Mouse (Mus musculus) NIH3T3 (cell line): Measurements from ENCODE around the gene Rgs2.

Source experiments
- DNase-seq: peaks from one replicate; pipeline ENCODE4 v3.0.0-alpha.2; 2012; ENCODE audit warnings: low read depth

The Rgs2 gene

DNA sequence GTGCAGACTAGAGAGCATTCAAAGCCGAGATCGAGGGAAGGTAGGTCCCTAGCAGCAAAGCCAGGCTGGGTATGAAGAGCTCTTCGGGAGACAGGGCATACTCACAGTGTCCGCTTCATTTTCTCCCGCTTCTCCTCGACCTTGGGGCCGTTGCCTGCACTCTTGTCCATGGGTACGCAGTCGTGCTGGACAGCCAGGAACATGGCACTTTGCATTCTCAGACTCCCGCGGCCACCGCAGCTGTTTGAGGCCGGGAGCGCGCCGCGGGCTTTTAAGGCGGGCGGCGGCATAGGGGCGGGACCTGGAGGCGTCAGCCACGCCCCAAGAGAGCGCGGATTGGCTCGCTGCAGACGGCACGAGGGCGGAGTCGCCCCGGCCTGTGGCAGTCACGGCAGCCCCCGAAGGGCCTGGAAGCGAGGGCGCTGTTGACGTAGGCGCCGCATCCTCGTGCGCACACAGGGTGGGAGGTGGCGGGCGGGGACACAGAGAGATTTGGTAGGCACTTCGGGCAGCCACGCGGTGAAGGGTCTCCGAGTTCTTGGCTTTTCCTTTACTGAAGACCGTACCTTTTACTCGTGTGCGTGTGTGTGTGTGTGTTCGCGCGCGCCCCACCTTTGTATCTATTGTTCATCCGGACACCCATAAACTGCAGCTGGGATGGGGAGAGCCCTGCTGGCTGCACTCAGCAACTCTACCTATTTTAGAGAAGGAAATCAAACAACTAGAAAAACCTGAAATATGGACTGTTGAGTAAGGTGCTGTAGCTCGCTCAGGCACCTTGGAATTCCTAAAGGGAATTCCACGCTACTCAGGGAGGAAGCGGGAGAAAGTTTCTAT lies at the start of gene Rgs2:
TSS of gene Rgs2 (minus strand) at position 258 of the 837 bp plus-strand sequence.
- peak; percentile 98 for DNase-seq

DNA sequence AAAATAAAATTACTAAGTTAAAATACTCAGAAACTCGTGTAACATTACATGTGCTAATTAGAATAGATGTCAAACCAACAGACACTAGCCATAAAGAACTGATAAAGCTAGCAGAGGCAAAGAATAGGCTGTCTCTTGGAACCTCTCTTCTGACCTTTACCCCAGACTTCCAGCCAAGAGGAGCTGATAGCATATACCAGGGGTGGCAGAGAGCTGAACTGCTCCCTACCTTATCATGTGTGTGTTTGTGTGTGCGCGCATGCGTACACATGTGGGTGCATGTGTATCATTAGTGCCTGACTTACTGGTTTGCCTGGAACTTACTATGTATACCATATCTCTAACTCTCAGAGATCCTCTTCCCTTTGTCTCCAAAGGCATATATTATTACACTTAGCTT lies 49.4 kb upstream of the Rgs2 start:
- DNase-seq, result no peak

DNA sequence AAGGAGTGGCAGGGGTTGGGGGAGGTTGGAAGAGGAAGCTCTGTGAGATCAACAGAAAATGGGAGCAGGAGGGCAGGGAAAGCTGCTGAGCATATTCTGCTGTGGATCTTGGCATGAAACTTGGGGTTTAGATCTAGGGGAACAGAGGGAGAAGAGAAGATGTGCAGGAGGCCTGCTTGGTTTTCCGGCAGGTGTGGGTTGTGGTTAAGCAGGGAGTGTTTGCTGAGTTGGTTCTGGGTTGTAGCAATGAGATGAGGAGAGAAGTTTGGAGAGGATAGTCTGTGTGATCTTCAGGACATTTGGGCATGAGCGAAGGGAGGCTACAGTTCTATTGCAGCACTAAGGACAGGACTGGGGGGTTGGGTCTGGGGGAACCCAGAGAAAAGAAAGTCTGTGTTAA lies 37.9 kb upstream of the Rgs2 start:
- no peak for DNase-seq

DNA sequence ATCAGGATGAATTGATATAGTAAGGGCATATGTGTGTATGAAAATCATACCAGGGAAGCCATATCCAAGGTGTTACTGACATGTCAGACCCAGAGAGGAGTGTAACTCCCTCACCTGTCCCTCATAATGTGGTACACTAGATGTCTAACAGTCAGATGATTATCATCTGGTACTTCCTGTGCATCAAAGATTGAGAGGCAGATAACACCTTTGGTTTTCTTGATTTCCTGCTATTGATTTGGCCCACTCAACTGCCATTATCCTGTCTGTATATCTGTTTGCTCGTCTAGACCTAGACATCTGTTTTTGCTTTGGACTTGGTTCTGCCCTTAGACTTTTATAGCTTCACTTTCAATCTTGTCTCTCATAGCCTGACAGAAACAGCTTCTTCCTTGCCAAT lies 29.5 kb upstream of the Rgs2 start:
- no peak for DNase-seq

DNA sequence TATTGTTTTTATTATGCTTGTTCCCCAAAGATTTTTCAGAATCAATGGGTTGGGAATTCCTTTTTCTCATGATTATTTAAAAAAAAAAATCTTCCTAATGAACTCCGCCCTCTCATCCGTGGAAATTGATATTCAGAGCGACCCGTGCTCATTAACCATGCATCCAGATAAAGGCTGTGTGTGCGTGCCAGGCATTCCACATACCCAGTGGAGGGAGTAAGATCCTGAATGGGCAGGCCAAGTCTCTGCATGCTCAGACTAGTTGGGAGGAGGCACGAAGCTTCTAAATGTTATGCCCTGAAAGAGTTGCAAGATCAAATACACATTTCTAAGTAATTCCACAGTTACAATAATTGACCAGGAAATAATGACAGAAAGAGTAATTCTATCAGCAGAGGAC lies 26.5 kb upstream of the Rgs2 start:
- no peak for DNase-seq

DNA sequence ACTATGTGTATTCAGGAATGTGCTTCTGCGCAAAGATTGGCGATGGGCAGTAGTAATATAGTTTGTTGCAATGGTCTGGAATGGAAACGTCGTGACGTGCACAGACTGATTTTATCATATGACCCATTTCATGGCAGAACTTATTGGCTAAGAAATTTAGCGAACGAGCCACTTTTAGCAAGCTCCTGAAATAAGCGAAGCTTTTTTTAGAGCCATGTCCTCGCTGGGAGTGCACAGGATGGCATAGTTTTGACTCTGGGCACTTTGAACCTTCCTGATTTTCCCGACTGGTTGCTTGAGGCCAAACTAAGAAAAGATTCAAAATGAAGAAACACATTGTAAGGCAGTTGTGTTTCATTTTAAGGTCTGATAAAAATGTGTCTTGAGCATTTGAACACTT lies 25.7 kb upstream of the Rgs2 start:
- DNase-seq, result no peak

DNA sequence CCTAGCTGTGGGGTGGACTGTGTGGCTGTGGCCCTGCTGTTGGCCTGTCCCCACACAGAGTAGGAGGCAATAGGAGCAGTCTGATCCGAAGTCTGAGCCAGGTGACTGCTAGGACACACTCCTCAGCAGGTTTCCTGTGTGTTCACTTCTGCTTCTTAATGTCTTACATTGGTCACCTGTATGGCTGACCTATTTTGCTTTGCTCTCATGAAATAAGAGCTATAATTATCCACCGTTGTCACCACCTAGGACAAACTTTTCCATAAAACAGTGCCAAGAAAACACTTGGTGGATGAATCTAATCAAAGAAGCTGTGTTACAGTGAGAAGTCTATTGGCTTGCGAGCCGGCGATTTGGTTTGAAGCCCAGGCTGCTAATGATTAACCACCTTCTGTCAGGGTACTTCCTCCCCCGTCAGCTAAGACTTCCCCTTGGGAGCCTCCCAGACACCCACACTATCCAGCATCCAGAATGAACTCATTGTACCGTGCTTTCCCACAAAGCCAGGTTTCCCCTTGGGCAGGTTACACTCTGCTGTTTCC lies 14.5 kb upstream of the Rgs2 start:
- DNase-seq, result no peak

DNA sequence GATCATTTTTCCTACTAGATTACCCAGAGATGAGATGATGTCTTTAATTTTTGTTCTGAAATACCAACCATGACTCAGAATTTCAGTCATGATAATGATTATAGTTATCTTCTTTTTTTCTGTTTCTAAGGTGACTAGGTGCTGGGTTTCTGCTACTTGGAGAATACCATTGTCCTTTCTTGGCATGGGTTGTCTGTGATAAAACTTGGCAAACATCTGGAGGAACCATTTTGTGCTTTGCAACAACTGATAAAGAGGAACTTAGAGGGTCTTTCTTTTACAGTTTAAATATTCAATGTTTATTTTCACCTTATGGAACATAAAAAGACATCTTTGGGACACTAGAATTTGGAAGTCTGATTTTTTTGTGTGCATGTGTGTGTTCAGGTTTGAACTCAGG lies 10.0 kb upstream of the Rgs2 start:
- no peak for DNase-seq

DNA sequence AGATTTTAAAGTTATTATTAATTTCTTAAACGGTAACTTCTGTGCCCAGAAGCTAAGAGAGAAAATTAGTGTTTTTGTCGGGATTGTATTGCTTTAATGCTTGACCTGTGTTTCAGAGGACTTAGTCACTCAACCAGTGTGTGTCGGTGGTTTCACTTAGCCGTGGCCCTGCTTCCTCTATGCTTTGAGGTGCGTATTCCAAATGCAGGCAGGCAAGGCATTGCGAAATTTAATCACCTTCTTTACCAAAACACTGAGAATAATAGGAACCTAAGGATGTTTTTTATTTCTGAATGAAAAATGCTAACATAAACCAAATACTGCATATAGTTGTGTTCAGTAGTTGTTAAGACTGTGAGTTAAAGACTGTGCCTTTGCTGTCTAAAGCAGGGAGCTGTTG lies 3.4 kb upstream of the Rgs2 start:
- DNase-seq, result no peak

DNA sequence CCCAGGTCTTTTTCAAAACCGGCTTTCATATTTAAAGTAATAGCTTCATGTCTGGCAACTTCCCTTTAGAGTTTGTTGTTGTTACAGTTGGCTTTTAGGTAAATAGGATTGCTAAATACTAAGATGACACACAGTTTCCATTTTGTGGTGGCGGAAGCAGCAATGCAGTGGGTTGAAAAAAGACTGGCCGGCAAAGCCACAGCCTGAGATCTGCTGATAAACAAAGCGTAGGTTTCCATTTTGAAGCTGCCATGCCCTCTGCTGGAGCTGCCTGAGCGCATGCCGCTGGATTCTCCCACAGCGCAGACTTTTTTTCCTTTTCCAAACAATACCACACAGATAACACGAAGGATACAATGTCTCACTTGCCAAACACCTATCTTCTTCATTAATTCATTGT lies 2.6 kb upstream of the Rgs2 start:
- peak; percentile 88 for DNase-seq

DNA sequence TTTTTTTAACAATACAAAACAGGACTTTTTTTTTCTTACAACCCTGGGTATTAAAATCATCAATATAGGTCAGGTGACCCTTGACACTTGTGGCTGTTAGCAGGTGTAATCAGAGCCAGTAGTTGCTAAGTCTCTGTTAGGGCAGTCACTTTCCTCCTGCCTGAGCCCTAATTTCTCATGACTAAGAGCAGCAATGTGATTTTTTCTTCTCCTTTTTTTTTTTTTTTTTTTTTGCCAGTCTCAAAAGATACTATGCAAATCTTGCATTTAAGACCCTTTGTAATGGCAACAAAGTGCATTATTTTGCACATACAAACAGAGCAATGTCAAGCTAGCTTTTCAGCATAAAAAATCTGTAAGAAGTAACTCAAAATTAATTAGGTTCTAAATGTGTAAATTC lies 1.7 kb upstream of the Rgs2 start:
- DNase-seq, result no peak

DNA sequence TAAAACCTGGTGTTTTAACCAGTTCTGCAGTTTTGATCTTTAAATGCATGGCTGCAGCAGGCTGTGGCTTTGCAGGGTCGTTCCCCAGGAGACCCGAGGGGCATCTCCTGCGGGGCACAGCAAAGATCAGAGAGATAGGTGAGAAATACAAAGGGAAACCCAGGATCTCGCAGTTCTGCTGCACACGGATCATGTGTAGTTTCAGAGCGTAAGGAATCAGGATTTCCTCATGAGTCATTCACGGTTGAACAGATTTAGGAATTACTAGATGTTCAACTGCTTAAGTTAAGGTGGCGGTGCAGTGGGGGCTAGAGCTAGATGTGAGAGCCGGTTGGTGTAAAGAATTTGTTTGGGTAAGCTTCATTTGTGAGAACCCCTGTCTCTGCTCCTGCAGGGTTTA lies 780 bp upstream of the Rgs2 start:
- peak; percentile 57 for DNase-seq

DNA sequence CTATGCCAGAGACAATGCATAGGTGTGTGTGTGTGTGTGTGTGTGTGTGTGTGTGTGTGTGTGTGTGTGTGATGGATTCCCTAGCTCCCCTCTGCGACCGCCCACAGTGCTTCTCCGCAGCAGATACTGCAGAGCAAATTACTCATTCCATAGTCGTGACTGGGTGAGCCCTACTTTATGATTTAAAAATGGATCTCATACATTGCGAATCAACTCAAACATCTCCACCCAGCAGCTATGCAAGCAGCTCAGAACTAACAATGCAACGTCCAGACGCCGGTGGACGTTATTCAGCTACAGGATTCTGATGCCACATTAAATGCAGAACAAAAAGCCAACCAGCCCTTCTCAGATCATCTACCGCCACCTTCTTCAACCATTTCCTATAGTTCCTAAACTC lies 545 bp downstream of the Rgs2 start:
- DNase-seq, result peak; percentile 59

DNA sequence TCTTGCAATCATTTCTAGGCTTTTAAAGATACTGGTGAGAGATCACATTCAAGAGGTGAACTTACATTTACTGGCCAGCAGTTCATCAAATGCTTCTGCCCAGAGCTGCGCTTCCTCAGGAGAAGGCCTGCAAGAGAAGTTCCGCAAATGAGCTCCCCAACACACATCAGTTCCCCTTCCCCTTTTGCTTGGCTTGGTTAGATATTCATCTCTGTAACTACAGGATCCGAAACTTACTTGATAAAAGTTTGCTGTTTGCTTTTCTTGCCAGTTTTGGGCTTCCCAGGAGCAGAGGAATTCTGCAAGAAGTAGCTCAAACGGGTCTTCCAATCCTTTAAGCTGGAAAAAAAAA lies 1.3 kb downstream of the Rgs2 start:
- peak; percentile 23 for DNase-seq

DNA sequence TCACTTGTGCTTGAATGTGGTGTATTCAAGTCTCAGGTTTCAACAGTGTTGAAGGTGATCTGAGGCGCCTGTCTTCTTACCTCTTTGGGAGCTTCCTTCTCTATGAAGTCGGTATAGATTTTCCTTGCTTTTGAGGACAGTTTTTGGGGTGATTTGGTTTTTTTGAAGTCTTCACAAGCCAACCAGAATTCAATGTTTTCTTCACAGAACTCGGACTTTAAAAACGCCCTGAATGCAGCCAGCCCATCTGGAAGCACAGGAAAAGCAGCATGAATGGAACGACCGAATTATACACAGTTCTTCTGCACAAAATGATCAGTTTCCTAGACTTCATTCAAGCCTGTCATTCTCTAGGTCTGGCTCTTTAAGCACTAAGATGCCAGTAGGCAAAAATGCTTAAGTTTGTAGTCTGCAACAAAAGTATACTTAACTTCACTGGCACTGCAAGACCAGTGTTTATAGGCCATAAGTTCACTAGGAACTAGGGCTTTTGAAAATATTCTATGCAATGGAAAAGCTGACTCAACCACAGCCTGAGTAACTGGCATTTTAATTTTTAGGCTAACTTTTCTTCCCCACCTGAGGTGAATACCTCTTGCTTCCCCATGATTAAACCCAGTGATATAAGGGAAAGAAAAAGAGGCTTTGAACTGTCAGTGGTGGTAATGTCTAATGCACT lies 1.8 kb downstream of the Rgs2 start:
- peak; percentile 18 for DNase-seq

DNA sequence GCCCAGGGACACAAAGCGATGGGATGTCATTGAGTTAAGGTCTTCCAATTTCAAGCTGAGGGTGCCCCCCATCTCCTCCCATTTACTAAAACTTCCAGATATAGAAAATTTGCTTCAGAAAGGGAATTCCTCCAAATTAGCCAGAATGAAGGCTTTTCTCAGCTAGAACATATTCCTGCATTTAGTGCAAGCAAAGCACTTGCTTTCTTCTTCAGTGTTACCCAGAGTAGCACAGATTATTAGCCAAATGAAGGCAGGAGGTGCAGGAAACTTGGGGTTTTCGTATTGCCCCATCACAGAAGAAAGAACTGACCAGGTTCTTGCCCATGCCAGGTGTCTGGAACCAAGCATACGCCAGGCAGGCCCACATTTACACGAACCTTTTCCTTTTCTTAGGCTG lies 3.7 kb downstream of the Rgs2 start:
- no peak for DNase-seq

DNA sequence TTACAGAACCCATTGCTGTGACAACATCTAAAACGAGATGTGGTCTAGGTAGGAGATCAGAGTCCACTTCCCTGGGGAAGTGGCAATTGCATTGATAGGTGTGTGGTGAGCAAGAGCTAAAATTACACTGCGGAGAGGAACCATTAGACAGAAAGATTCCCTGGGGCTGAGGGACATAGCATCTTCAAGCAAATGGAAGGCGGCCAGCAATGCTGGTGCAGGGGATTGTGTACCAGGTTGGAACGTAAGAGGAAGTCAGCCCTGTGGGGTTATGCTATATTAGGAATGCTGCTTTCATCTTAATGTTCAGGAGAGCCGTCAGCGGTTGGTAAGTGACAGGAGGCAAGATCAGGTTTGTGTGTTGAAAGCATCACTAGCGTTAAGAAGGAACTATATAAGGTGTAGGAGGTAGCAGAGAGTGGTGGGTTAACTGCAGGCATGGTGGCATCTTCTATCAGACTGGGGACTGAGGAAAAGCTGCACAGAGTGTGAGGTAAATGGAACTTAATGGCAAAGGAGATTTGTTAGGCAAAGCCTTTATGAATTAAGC lies 4.5 kb downstream of the Rgs2 start:
- no peak for DNase-seq

DNA sequence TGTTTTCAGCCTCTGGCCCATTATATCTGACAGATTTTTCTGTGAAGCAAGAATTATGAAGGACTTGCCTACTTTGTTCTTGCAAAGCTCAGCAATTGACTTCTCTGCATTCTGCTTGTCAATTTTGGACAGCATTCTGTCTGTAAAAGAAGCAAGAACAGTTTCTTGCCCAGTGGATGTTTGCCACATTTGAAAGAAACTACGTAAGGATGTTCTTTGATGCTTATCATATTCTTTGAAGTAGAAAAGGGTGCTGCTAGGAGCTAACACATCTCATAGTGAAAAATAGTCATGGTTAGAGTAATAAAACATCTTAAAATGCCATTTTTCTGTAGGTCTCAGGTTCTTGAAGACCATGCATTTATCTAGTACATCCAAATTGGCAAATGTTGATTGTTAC lies 10.9 kb downstream of the Rgs2 start:
- no peak for DNase-seq

DNA sequence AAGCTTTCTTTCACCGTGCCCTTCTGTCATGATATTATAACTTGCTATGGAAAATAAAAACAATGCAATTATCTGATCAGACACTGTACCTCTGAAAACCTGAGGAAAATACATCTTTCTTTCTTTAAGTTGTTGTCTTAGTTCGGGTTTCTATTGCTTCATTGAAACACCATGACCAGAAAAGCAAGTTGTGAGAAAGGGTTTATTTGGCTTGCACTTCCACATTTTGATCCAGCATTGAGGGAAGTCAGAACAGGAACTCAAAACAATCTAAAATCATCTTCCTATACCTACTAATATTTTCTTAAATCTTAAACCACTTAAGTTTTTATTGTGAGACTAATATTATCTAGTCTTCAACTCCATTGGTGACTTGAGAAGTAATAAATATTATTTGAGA lies 11.4 kb downstream of the Rgs2 start:
- DNase-seq, result no peak

DNA sequence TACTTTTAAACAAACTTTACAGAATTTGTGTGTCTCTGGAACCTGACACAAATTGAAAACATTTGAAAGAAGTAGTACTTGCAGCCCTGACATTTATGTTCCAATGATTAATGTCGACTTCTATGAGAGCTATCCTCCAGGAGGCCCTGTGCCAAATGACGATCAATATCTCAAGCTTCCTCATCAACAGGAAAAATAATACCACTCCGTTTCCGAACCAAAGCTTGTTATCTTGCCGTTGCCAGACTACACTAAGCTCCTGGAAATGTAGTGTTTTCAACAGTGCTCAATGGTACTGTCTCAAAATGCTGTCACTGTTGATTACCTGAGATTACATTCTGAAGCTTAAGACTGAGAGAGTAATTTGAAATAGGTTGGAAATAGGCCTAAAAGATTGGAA lies 13.7 kb downstream of the Rgs2 start:
- DNase-seq, result no peak

DNA sequence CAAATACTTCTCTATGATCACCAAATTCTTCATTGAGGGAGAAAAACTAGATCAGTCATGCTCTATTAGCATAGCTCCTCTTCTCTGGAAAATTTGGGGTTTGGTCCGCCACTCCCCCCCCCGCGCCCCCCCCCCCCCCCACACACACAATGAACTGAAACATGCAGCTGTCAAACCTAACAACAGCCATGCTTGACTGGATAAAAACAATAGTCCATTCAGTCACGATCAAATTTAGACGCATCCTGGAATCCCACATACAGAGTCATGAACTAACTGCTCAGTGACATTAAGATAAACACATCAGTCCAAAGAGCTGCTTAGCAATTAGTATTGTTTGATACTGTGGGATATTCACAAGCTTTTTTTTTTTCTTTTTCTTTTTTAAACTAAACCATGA lies 14.2 kb downstream of the Rgs2 start:
- DNase-seq, result peak; percentile 34

DNA sequence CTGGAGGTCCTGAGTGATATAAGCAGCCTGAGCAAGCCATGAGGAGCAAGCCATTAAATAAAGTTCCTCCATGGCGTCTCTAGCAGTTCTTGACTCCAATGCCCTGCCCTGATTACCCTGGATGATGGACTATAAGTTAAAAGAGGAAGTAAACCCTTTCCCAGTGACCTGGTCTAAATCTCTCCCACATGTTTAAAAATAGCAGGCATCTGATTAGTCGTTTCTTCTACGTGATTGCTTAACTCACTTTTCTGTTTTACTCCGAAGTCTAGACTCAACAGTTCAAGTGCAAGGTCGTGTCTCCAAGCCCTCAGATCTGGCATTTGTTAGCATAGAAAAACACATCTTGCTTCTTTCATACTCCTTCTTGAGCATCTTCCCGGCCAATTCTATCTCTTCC lies 15.2 kb downstream of the Rgs2 start:
- peak; percentile 42 for DNase-seq

DNA sequence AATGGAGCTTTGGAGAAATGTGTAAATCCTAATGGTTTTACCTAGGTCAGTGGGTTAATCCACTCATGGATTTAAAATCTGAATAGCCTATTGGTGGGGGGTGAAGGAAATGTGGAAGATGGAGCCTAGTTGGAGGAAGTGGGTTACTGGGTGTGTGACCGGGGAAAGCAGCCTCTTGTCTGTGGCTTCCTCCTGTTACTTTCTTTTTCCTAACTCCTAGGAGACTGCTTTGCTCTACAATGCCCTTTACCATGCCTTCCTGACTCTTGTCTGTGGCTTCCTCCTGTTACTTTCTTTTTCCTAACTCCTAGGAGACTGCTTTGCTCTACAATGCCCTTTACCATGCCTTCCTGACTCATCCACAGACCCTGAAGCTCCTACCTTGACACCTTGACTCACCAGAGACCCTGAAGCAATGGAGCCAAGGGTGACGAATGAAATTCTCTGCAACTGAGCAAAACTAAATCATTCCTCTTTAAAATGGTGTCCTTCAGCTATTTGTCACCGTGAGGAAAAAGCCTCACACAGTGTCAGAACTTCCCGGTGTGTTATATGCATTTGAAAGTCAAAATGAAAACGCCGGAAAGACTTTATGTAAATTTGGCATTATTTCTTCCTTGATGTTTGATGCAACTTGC lies 18.9 kb downstream of the Rgs2 start:
- no peak for DNase-seq
